8 mouse cellular contexts compared by ENCODE assay signal in the genomic region with DNA sequence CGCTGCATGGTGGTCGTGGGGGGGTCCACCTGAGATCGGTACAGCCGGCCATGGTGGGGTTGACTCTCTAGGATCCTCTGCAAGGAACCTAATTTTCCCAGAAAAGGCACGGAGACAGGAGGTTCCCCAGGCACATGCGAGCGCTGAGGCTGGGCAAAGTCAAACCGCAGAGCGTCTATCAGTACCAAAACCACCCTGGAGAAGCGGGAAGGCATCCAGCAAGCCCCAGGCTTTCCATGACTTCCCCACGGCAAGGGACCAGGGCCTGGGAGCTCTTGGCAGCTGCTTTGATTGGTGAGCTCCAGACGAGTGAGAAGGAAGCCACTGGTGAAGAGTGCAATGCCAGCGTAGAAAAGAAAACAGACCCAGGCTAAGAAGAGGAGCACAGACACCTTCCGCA. TPM values are rescaled to one million over a fixed set of nuclear protein-coding genes. Genes with fewer than 3 reads are reported as not detected.
DNase-seq lines count a peak whose midpoint lies in the region; ATAC-seq and TF ChIP-seq lines count a peak whose summit lies in the region.

No protein-coding gene starts in this region.

- no peak for ATAC-seq in hindbrain, embryonic 12.5 days (ENCODE audit: low FRiP score)
- ATAC-seq in midbrain, embryonic 12.5 days (ENCODE audit: low FRiP score, low read depth) = no peak

- TF ChIP-seq POLR2A in kidney, adult 2 months (IDR thresholded peaks at IDR 0.05; ENCODE audit: low read depth, low read length) = no peak
- no peak for TF ChIP-seq POLR2A in cortical plate, adult 2 months (IDR thresholded peaks at IDR 0.05; ENCODE audit: extremely low read depth, insufficient read depth, low read length)

- peak overlapping the region; percentile 70 for H3K9ac ChIP-seq in hindbrain, embryonic 12.5 days
- H3K9ac ChIP-seq in midbrain, embryonic 12.5 days (replicated peaks) = peak overlapping the region; percentile 56

- DNase-seq in kidney, adult 2 months = no peak
- DNase-seq in kidney, postnatal 4 days = no peak
- DNase-seq in embryo, embryonic 11 days = no peak
- DNase-seq in urinary bladder, adult 18-20 months (ENCODE audit: low spot score in 2 of 2) = no peak
- DNase-seq in spleen, postnatal 14 days (ENCODE audit: low spot score in 2 of 2) = no peak

- no peaks in the 10 kb centered on the region for H3K9me3 ChIP-seq in hindbrain, embryonic 12.5 days (replicated peaks)
- no peaks in the 10 kb centered on the region for H3K9me3 ChIP-seq in midbrain, embryonic 12.5 days

- peak overlapping the region; percentile 75 for H3K4me2 ChIP-seq in hindbrain, embryonic 12.5 days (replicated peaks)
- peak overlapping the region; percentile 64 for H3K4me2 ChIP-seq in midbrain, embryonic 12.5 days (replicated peaks)

- no peak for TF ChIP-seq CTCF in kidney, adult 2 months (conservative IDR thresholded peaks at IDR 0.05; ENCODE audit: insufficient read depth, insufficient read length, low read depth, low read length)
- no peak for TF ChIP-seq CTCF in cortical plate, adult 2 months (IDR thresholded peaks at IDR 0.05; ENCODE audit: extremely low read depth, insufficient read depth, low read length)

- WGBS in kidney, adult 2 months = 68% methylated on average over 14 of the region's 14 CpGs
- WGBS in hindbrain, embryonic 12.5 days = 80% methylated on average over 14 of the region's 14 CpGs
- 88% methylated on average over 14 of the region's 14 CpGs for WGBS in midbrain, embryonic 12.5 days

- H3K36me3 ChIP-seq in kidney, adult 2 months (ENCODE audit: control insufficient read depth, insufficient read depth, low read length) = no peaks in the 10 kb centered on the region
- H3K36me3 ChIP-seq in hindbrain, embryonic 12.5 days = peaks cover 72% of the 10 kb centered on the region
- peaks cover 71% of the 10 kb centered on the region for H3K36me3 ChIP-seq in midbrain, embryonic 12.5 days

- peak overlapping the region; percentile 84 for H3K4me3 ChIP-seq in kidney, adult 2 months (ENCODE audit: insufficient read depth, low read depth, low read length)
- peak overlapping the region; percentile 66 for H3K4me3 ChIP-seq in cortical plate, adult 2 months (ENCODE audit: insufficient read depth, low read length)
- H3K4me3 ChIP-seq in hindbrain, embryonic 12.5 days = peak overlapping the region; percentile 64
- peak overlapping the region; percentile 57 for H3K4me3 ChIP-seq in midbrain, embryonic 12.5 days

- H3K27ac ChIP-seq in kidney, adult 2 months (ENCODE audit: insufficient read depth, low read depth, low read length) = peak overlapping the region; percentile 6; the same call in 1 of the 2 replicates
- H3K27ac ChIP-seq in cortical plate, adult 2 months (ENCODE audit: insufficient read depth, low read length) = no peak overlapping the region
- peak overlapping the region; percentile 89 for H3K27ac ChIP-seq in hindbrain, embryonic 12.5 days
- 0 out of 2 replicates have a peak overlapping the region, but pooled peaks have one; percentile 85 for H3K27ac ChIP-seq in midbrain, embryonic 12.5 days (replicated peaks)

- no peaks in the 10 kb centered on the region for H3K27me3 ChIP-seq in kidney, adult 2 months (replicated peaks; ENCODE audit: control insufficient read depth, insufficient read depth, low read length)
- H3K27me3 ChIP-seq in hindbrain, embryonic 12.5 days = no peaks in the 10 kb centered on the region
- H3K27me3 ChIP-seq in midbrain, embryonic 12.5 days = no peaks in the 10 kb centered on the region

- H3K4me1 ChIP-seq in kidney, adult 2 months (ENCODE audit: control insufficient read depth, insufficient read depth, low read length) = peaks cover 8% of the 10 kb centered on the region
- H3K4me1 ChIP-seq in cortical plate, adult 2 months (ENCODE audit: control insufficient read depth, insufficient read depth, low read length) = peaks cover 6% of the 10 kb centered on the region; the same call in 1 of the 2 replicates
- H3K4me1 ChIP-seq in hindbrain, embryonic 12.5 days = peaks cover 13% of the 10 kb centered on the region
- H3K4me1 ChIP-seq in midbrain, embryonic 12.5 days = peaks cover 12% of the 10 kb centered on the region

RNA-seq across cellular contexts. Expression of a gene that starts 0.9 kb away (rescaled TPM):
- 24.6 and 28.4 TPM in 2 replicates for polyA plus RNA-seq in kidney, adult 2 months (2012; rRNA removed)
- polyA plus RNA-seq in cortical plate, adult 2 months (2012; rRNA removed) = 21.0 and 21.9 TPM in 2 replicates
- 25.2 and 28.9 TPM in 2 replicates for polyA plus RNA-seq in hindbrain, embryonic 12.5 days (2016; fragmentation: Nextera tagmentation; extraction: Ambion mirVana)
- 25.2 and 27.5 TPM in 2 replicates for polyA plus RNA-seq in midbrain, embryonic 12.5 days (2016; fragmentation: Nextera tagmentation; extraction: Ambion mirVana)

RNA-seq across cellular contexts. Expression of a gene that starts 6.8 kb away (rescaled TPM):
- polyA plus RNA-seq in kidney, adult 2 months (2012; rRNA removed) = 103 and 118 TPM in 2 replicates
- polyA plus RNA-seq in cortical plate, adult 2 months (2012; rRNA removed) = 128 and 132 TPM in 2 replicates
- 243 and 249 TPM in 2 replicates for polyA plus RNA-seq in hindbrain, embryonic 12.5 days (2016; fragmentation: Nextera tagmentation; extraction: Ambion mirVana)
- polyA plus RNA-seq in midbrain, embryonic 12.5 days (2016; fragmentation: Nextera tagmentation; extraction: Ambion mirVana) = 281 and 296 TPM in 2 replicates

RNA-seq across cellular contexts. Expression of a gene that starts 14.4 kb away (rescaled TPM):
- 6.8 and 7.1 TPM in 2 replicates for polyA plus RNA-seq in kidney, adult 2 months (2012; rRNA removed)
- polyA plus RNA-seq in cortical plate, adult 2 months (2012; rRNA removed) = 25.0 and 28.4 TPM in 2 replicates
- polyA plus RNA-seq in hindbrain, embryonic 12.5 days (2016; fragmentation: Nextera tagmentation; extraction: Ambion mirVana) = 20.5 and 21.6 TPM in 2 replicates
- polyA plus RNA-seq in midbrain, embryonic 12.5 days (2016; fragmentation: Nextera tagmentation; extraction: Ambion mirVana) = 18.3 and 24.0 TPM in 2 replicates

RNA-seq across cellular contexts. Expression of a gene that starts 21.3 kb away (rescaled TPM):
- polyA plus RNA-seq in kidney, adult 2 months (2012; rRNA removed) = 14.4 and 15.6 TPM in 2 replicates
- polyA plus RNA-seq in cortical plate, adult 2 months (2012; rRNA removed) = 28.5 and 29.2 TPM in 2 replicates
- polyA plus RNA-seq in hindbrain, embryonic 12.5 days (2016; fragmentation: Nextera tagmentation; extraction: Ambion mirVana) = 36.2 and 36.6 TPM in 2 replicates
- 51.2 and 51.8 TPM in 2 replicates for polyA plus RNA-seq in midbrain, embryonic 12.5 days (2016; fragmentation: Nextera tagmentation; extraction: Ambion mirVana)

RNA-seq across cellular contexts. Expression of a gene that starts 24.4 kb away (rescaled TPM):
- 112 and 130 TPM in 2 replicates for polyA plus RNA-seq in kidney, adult 2 months (2012; rRNA removed)
- 171 and 176 TPM in 2 replicates for polyA plus RNA-seq in cortical plate, adult 2 months (2012; rRNA removed)
- polyA plus RNA-seq in hindbrain, embryonic 12.5 days (2016; fragmentation: Nextera tagmentation; extraction: Ambion mirVana) = 626 and 637 TPM in 2 replicates
- polyA plus RNA-seq in midbrain, embryonic 12.5 days (2016; fragmentation: Nextera tagmentation; extraction: Ambion mirVana) = 645 and 652 TPM in 2 replicates
